Comparison of ENCODE assay signal across 12 mouse cellular contexts in genomic region chr2:24896761-24897160, GRCm38 (mm10).
"Had no signal": no experiment of that assay in that cellular context is flagged by ENCODE, and none has a peak within 500 bp of the region (broad histone marks: within the 10 kb centered on the region; RNA-seq: fewer than 3 reads in every experiment).

No protein-coding gene starts in this region.

- H3K9me3 ChIP-seq: liver, embryonic 13.5 days had no signal

- H3K4me3 ChIP-seq: layer of hippocampus, adult 2 months; left cerebral cortex, adult 2 months; liver, embryonic 13.5 days had no signal

- H3K4me2 ChIP-seq: liver, embryonic 13.5 days; lung, embryonic 14.5 days; midbrain, embryonic 11.5 days had no signal

- H3K27me3 ChIP-seq: liver, embryonic 13.5 days had no signal

- DNase-seq: kidney, adult 2 months; kidney, postnatal 25 days; layer of hippocampus, postnatal 36 days; liver, embryonic 13.5 days; lung, embryonic 14.5 days; lung, postnatal 4 days; midbrain, embryonic 14.5 days; thymus, postnatal 36 days had no signal

- H3K9ac ChIP-seq: liver, embryonic 13.5 days; lung, embryonic 14.5 days had no signal

- H3K27ac ChIP-seq: kidney, postnatal 0 days; layer of hippocampus, adult 2 months; left cerebral cortex, adult 2 months; liver, embryonic 13.5 days had no signal
